Mouse (Mus musculus) heart, embryonic 10.5 days (tissue): Measurements from ENCODE around the gene Exosc5. TPM values are rescaled to one million over a fixed set of nuclear protein-coding genes. Genes with fewer than 3 reads are reported as not detected.

Experiments
- DNase-seq: peaks from one replicate; pipeline ENCODE4 v3.0.0-alpha.2; 2017; ENCODE audit warnings: low spot score
- H3K27ac ChIP-seq: fragments of 300-500 bp; sonication (generic); 2 replicates; pipeline ENCODE4 v1.5.1; 2016; ENCODE audit warnings: mild to moderate bottlenecking
- H3K27me3 ChIP-seq: fragments of 300-500 bp; sonication (generic); 2 replicates; pipeline ENCODE4 v1.6.1; 2016; ENCODE audit warnings: mild to moderate bottlenecking; ENCODE audit not compliant: poor library complexity, insufficient read depth, severe bottlenecking
- H3K36me3 ChIP-seq: fragments of 300-500 bp; sonication (generic); 2 replicates; pipeline ENCODE4 v1.6.1; 2016; ENCODE audit warnings: mild to moderate bottlenecking, moderate library complexity
- H3K4me1 ChIP-seq: fragments of 300-500 bp; sonication (generic); 2 replicates; pipeline ENCODE4 v1.6.1; 2016; ENCODE audit warnings: mild to moderate bottlenecking
- H3K4me3 ChIP-seq: fragments of 300-500 bp; sonication (generic); 2 replicates; pipeline ENCODE4 v1.5.1; 2016; ENCODE audit warnings: mild to moderate bottlenecking, moderate library complexity
- H3K9me3 ChIP-seq: fragments of 300-500 bp; sonication (generic); 2 replicates; pipeline ENCODE4 v1.6.1; 2016; ENCODE audit warnings: mild to moderate bottlenecking, moderate library complexity
- WGBS: fragments of 180-500 bp; shearing (Covaris S2); methylation state at CpG from one replicate; pipeline ENCODE4 v1.1.7; 2016; 5-methylcytosine and 5-hydroxymethylcytosine counted together
- polyA plus RNA-seq: library from polyadenylated mRNA; unstranded; fragments of >200 nt; fragmentation: Nextera tagmentation; extraction: Ambion mirVana; gene quantifications from 2 replicates; pipeline ENCODE4 v1.2.1, GENCODE M21; 2016

The Exosc5 gene
- polyA plus RNA-seq, 1 experiment from 2014 or later: 74.8 TPM

DNA sequence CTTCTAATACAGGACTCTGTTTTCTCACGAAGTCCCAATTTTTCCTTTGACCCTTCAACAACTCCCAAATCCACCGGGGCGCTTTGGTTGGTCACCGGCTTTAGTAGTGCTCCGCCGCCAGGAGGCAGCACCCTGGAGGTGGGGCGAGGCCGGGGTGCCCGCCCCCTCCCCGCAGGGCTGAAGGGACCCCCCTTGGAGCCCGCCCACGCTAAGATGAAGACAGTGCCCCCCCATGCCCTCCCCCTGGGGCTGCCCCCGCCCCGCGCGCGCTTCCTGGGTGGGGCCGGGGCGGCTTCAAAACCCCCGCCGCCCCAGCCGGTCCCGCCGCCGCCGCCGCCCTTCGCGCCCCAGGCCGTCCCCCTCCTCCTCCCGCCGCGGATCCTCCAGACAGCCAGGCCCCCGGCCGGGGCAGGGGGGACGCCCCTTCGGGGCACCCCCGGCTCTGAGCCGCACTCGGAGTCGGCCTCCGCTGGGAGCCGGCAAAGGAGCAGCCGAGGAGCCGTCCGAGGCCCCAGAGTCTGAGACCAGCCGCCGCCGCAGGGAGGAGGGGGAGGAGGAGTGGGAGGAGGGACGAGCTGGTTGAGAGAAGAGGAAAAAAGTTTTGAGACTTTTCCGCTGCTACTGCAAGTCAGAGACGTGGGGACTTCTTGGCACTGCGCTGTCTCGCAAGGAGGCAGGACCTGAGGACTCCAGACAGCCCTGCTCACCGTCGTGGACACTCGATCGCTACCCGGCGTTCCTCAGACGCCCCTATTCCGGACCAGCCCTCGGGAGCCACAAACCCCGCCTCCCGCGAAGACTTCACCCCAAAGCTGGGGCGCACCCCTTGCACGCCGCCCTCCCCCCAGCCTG, 27.9 kb downstream of the Exosc5 start, which contains the start of gene Tgfb1:
Gene Tgfb1, plus strand, starts transcription at position 323 of the 852 bp plus-strand sequence.
- peaks cover 50% of the 10 kb centered on the region for H3K27me3 ChIP-seq
- no peaks in the 10 kb centered on the region for H3K9me3 ChIP-seq
- H3K36me3 ChIP-seq: 0 out of 2 replicates have a peak, but pooled peaks cover 5% of the 10 kb centered on the region
- DNase-seq: peak; percentile 88
- peak within 1 kb of the TSS; percentile 85 for H3K4me3 ChIP-seq
- H3K4me1 ChIP-seq: peaks cover 62% of the 10 kb centered on the region
- WGBS: under 1% methylated on average over 57 of the region's 69 CpGs
- peak within 1 kb of the TSS; percentile 90 for H3K27ac ChIP-seq

GRCm38 (mm10) chr7:25687811-25688401, 28.9 kb downstream of the Exosc5 start:
- Histone ChIP-seq H3K4me1 (peaks cover 58% of the 10 kb centered on the region), H3K27me3 (peaks cover 50% of the 10 kb centered on the region), H3K4me3 (peak overlapping the region; percentile 85), H3K27ac (peak overlapping the region; percentile 90), H3K36me3 (peaks cover 11% of the 10 kb centered on the region; the same call in 1 of the 2 replicates), H3K9me3 (no peaks in the 10 kb centered on the region)
- DNase-seq: no peak
- WGBS: under 1% methylated on average over 47 of the region's 47 CpGs

DNA sequence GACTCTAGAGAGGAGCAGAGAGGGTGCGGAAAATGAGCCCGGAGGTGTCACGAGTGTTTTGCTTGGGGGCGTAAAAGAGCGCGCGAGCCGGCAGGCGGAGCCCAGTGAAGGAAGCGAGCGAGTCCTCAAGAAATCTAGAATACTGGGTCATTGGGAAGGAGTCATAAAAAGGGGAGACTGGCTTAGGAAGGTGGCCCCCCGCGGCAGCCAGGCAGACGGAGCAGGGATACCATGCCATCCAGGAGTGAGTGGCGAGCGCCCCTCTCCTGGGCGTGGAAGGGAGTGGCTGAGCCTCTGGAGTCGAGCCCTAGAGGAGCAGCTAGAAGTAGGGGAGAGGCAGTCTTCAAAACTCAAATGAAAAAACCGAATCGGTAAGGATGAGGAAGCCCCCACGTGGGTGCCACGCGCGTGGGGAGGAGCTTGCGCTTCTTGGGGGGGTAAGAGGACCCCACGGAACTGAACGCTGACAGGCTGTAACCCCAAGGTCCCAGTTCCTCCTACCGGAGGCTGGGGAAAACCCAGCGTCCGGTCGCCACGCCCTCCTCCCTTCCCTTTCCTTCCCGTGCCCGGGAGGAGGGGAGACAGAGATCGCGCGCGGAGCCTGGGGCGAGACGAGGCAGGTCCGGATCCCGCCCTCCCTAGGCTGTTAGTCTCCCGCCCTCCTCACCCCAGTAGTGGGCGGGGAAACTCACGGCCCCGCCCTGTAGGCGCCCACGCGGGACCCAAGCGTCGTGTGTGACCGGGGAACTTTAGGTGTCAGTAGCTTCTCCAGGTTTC, 30.0 kb downstream of the Exosc5 start:
- peak; percentile 93 for DNase-seq
- Histone ChIP-seq H3K4me3 (peak overlapping the region; percentile 85), H3K36me3 (peaks cover 12% of the 10 kb centered on the region), H3K27ac (peak overlapping the region; percentile 90), H3K27me3 (peaks cover 50% of the 10 kb centered on the region), H3K9me3 (no peaks in the 10 kb centered on the region), H3K4me1 (peaks cover 49% of the 10 kb centered on the region)
- WGBS: under 1% methylated on average over 50 of the region's 52 CpGs

DNA sequence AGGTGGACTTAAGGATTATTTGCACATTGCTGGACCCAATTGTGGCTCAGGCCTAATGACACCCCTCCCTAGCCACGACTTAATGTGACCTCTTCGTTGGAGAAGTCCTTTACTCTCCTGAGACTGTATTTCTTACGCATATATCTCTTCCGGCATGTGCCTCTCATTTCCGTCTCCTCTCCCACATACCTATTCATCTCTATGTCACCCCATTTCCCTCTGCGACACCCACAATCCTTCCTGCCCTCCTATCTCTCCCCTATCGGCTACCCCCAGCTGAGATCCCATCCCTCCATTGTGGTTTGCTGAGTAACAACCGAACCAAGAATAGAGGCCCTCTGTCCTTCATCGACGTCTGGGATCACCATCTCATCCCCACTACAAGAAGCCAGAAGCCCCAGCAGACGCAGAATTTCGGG, 30.6 kb downstream of the Exosc5 start:
- no peak for DNase-seq
- H3K27me3 ChIP-seq: peaks cover 50% of the 10 kb centered on the region
- 5% methylated on average over 12 of the region's 12 CpGs for WGBS

GRCm38 (mm10) chr7:25690051-25690450, 31.1 kb downstream of the Exosc5 start:
- Histone ChIP-seq H3K27me3 (peaks cover 50% of the 10 kb centered on the region), H3K9me3 (no peaks in the 10 kb centered on the region), H3K4me1 (peaks cover 49% of the 10 kb centered on the region), H3K4me3 (peak overlapping the region; percentile 85), H3K27ac (peak overlapping the region; percentile 90), H3K36me3 (peaks cover 22% of the 10 kb centered on the region)
- WGBS: 17% methylated on average over 5 of the region's 5 CpGs
- DNase-seq: no peak

More for the DNA sequence above, 30.6 kb downstream of the Exosc5 start:
- Histone ChIP-seq H3K9me3 (no peaks in the 10 kb centered on the region), H3K4me1 (peaks cover 49% of the 10 kb centered on the region), H3K4me3 (peak overlapping the region; percentile 85), H3K27ac (peak overlapping the region; percentile 90), H3K36me3 (peaks cover 18% of the 10 kb centered on the region)

GRCm38 (mm10) chr7:25694104-25694503, 35.1 kb downstream of the Exosc5 start:
- H3K27ac ChIP-seq: no peak overlapping the region
- H3K4me3 ChIP-seq: no peak overlapping the region
- WGBS: 77% methylated on average over 8 of the region's 8 CpGs
- peaks cover 15% of the 10 kb centered on the region for H3K27me3 ChIP-seq
- peaks cover 16% of the 10 kb centered on the region for H3K4me1 ChIP-seq
- no peak for DNase-seq
- H3K9me3 ChIP-seq: no peaks in the 10 kb centered on the region
- peaks cover 52% of the 10 kb centered on the region for H3K36me3 ChIP-seq

DNA sequence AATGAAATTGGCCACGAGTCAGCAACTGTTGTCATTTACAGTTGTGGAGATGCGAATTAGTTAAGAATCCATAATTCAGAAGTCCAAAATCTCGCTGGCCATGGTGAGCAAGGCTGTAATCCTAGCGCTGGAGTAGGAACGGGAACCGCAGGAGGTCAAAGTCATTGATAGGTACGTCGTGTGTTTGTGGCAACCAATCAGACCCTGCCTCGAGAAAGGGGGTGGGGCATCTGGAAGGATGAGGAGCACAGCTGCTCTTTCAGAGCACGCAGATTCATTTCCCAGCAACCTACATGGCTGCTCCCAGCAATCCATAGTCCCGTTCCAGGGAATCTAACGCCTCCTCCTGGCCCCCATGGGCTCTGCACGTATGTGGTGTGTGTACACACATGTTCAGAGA, 40.9 kb downstream of the Exosc5 start:
- no peak for DNase-seq
- no peak overlapping the region for H3K27ac ChIP-seq
- no peaks in the 10 kb centered on the region for H3K9me3 ChIP-seq
- WGBS: 54% methylated on average over 13 of the region's 13 CpGs
- H3K4me3 ChIP-seq: no peak overlapping the region
- H3K4me1 ChIP-seq: peaks cover 18% of the 10 kb centered on the region
- H3K36me3 ChIP-seq: peaks cover 50% of the 10 kb centered on the region
- no peaks in the 10 kb centered on the region for H3K27me3 ChIP-seq

DNA sequence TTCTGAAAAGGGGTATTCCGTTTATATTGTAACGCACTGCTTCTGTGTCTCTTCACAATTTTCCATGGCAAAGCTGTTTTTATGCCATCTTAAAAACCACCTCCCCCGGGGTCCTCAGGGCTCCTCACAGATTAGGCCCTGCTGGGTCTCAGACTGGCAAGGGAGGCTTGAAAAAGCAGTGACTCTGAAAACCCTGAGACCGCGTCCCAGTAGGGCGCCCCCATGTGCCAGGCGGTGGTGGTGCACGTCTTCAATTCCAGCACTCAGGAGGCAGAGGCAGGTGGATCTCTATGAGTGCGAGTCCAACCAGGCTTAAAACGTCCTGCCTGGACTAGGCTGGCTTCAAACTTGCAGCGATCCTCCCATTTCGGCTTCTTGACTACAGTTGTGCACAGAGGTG, 41.8 kb downstream of the Exosc5 start:
- Histone ChIP-seq H3K27ac (no peak overlapping the region), H3K4me1 (peaks cover 26% of the 10 kb centered on the region), H3K9me3 (no peaks in the 10 kb centered on the region), H3K36me3 (peaks cover 42% of the 10 kb centered on the region), H3K4me3 (no peak overlapping the region), H3K27me3 (no peaks in the 10 kb centered on the region)
- 77% methylated on average over 12 of the region's 12 CpGs for WGBS
- DNase-seq: no peak

DNA sequence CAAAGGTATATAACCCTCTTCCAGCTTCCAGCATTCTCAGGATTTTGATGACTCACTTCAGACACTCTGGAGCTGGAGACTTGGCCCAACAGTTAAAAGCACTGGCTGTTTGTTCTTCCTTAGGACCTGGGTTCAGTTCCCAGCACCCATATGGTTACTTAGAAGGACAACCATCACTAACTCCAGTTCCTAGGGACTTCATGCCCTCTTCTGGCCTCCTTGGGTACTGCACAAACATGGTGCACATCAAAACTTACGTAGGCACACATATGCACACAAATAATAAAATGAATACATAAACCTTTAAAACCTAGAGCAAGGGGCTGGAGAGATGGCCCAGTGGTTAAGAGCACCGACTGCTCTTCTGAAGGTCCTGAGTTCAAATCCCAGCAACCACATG, 43.4 kb downstream of the Exosc5 start:
- DNase-seq: no peak
- WGBS: 95% methylated on average over 2 of the region's 2 CpGs
- Histone ChIP-seq H3K4me1 (peaks cover 42% of the 10 kb centered on the region), H3K27me3 (no peaks in the 10 kb centered on the region), H3K4me3 (no peak overlapping the region), H3K27ac (no peak overlapping the region), H3K36me3 (peaks cover 32% of the 10 kb centered on the region), H3K9me3 (no peaks in the 10 kb centered on the region)

DNA sequence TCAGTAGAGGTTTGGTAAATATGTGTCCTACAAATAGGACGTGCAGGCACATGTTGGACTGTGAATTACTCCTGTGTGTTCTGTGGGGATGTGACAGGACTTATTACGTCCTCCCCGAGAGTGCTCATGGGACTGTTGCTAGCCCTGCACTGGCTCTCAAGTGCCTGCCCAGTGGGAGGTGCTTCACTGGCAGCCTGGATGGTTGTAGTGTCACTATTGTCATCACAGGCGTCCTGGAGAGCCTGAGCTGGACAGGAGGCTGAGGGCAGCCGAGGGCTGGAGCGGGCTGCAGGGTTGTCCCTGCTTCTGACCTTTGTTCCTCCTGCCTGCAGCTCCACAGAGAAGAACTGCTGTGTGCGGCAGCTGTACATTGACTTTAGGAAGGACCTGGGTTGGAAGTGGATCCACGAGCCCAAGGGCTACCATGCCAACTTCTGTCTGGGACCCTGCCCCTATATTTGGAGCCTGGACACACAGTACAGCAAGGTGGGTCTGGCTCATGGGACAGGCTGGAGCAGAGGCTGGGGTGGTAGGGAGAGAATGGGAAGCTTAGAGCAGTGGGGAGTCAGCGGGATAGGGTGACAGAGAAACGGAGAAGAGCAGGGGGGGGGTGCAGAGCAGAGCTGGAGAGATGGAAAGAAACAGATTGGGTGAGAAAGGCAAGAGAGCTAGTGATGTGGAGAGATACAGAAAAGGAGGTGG, 45.0 kb downstream of the Exosc5 start:
- Histone ChIP-seq H3K36me3 (peaks cover 20% of the 10 kb centered on the region), H3K27me3 (no peaks in the 10 kb centered on the region), H3K4me1 (peaks cover 54% of the 10 kb centered on the region), H3K27ac (peak overlapping the region; percentile 59; the same call in 1 of the 2 replicates), H3K9me3 (no peaks in the 10 kb centered on the region), H3K4me3 (peak overlapping the region; percentile 59)
- no peak for DNase-seq
- 21% methylated on average over 10 of the region's 10 CpGs for WGBS

DNA sequence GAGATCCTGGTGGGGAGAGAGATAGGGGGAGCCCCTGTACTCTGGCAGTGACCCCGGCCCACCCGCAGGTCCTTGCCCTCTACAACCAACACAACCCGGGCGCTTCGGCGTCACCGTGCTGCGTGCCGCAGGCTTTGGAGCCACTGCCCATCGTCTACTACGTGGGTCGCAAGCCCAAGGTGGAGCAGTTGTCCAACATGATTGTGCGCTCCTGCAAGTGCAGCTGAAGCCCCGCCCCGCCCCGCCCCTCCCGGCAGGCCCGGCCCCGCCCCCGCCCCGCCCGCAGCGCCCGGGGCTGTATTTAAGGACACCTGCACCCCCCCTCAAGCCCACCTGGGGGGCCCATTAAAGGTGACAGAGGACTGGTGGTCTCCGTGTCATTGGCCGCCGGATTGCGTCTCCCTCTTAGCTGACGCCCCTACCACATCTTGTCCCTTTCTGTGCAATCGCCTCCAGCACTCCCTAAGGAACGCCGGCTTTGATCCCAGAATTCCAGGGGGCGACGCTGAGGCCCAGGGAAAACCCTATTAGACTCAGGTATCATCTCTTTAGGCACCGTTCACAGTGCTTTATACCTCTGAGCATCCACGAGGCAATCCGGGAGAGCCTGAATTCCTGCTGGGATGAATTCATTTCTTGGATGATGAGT, 45.9 kb downstream of the Exosc5 start:
- peak overlapping the region; percentile 59 for H3K4me3 ChIP-seq
- peak overlapping the region; percentile 47 for H3K27ac ChIP-seq
- no peaks in the 10 kb centered on the region for H3K9me3 ChIP-seq
- DNase-seq: no peak
- H3K36me3 ChIP-seq: peaks cover 18% of the 10 kb centered on the region
- peaks cover 59% of the 10 kb centered on the region for H3K4me1 ChIP-seq
- H3K27me3 ChIP-seq: no peaks in the 10 kb centered on the region
- WGBS: 10% methylated on average over 35 of the region's 37 CpGs

GRCm38 (mm10) chr7:25705801-25706251, 46.9 kb downstream of the Exosc5 start:
- 50% methylated on average over 6 of the region's 6 CpGs for WGBS
- Histone ChIP-seq H3K27me3 (no peaks in the 10 kb centered on the region), H3K4me1 (peaks cover 69% of the 10 kb centered on the region), H3K36me3 (peaks cover 15% of the 10 kb centered on the region), H3K4me3 (no peak overlapping the region), H3K9me3 (no peaks in the 10 kb centered on the region), H3K27ac (peak overlapping the region; percentile 36; the same call in 1 of the 2 replicates)
- no peak for DNase-seq
